Mouse (Mus musculus): ENCODE measurements around the gene Mogs. TPM values are rescaled to one million over a fixed set of nuclear protein-coding genes. Genes with fewer than 3 reads are reported as not detected.
A peak's percentile ranks its signal among the peaks of the same experiment; 100 is the strongest.

The Mogs gene
- total RNA-seq (2014; rRNA removed; ENCODE audit: low replicate concordance) (27.5 and 28.1 TPM in 2 replicates), polyA plus RNA-seq (2015; fragmentation: Nextera tagmentation; extraction: Ambion mirVana) (7.9 and 9.4 TPM in 2 replicates)

GRCm38 (mm10) chr6:83115011-83115671 lies at the start of gene Mogs:
Mogs (plus strand) TSS chr6:83115496.
- DNase-seq (ENCODE audit: low spot score) (peak; percentile 87), ATAC-seq (ENCODE audit: insufficient read depth, low read depth) (peak; percentile 92)
- H3K9me3 ChIP-seq (replicated peaks; ENCODE audit: control insufficient read depth, low read length) = no peaks in the 10 kb centered on the region
- H3K4me1 ChIP-seq (ENCODE audit: control insufficient read depth, insufficient read depth) = peaks cover 13% of the 10 kb centered on the region
- H3K36me3 ChIP-seq (replicated peaks; ENCODE audit: control insufficient read depth, insufficient read depth, low read length) = peaks cover 21% of the 10 kb centered on the region
- peak within 1 kb of the TSS; percentile 73 for H3K27ac ChIP-seq (ENCODE audit: low read depth)
- H3K27me3 ChIP-seq (ENCODE audit: control insufficient read depth, insufficient read depth, low read length) = no peaks in the 10 kb centered on the region
- peak within 1 kb of the TSS; percentile 64 for H3K4me3 ChIP-seq (ENCODE audit: low read depth, low read length)
- no peak for TF ChIP-seq EP300 (IDR thresholded peaks at IDR 0.05; ENCODE audit: low read depth)
- TF ChIP-seq CTCF (IDR thresholded peaks at IDR 0.05; ENCODE audit: low read depth) = peak; percentile 38; the same call in 1 of the 2 replicates
- peak within 1 kb of the TSS; percentile 61 for H3K9ac ChIP-seq (replicated peaks; ENCODE audit: low read depth, low read length)
- peak within 1 kb of the TSS; percentile 84 for H3K4me2 ChIP-seq (ENCODE audit: low read depth, low read length)
- under 1% methylated on average over 44 of the region's 58 CpGs for WGBS

GRCm38 (mm10) chr6:83065995-83066394 lies 49.3 kb upstream of the Mogs start:
- DNase-seq (ENCODE audit: low spot score) = no peak
- peaks cover 3% of the 10 kb centered on the region; the same call in 1 of the 2 replicates for H3K4me1 ChIP-seq (ENCODE audit: control insufficient read depth, insufficient read depth)
- no peak overlapping the region for H3K4me3 ChIP-seq (ENCODE audit: low read depth, low read length)
- ATAC-seq (ENCODE audit: insufficient read depth, low read depth) = no peak
- H3K27ac ChIP-seq (ENCODE audit: low read depth) = no peak overlapping the region
- H3K9ac ChIP-seq (replicated peaks; ENCODE audit: low read depth, low read length) = no peak overlapping the region
- no peaks in the 10 kb centered on the region for H3K36me3 ChIP-seq (replicated peaks; ENCODE audit: control insufficient read depth, insufficient read depth, low read length)
- WGBS = 40% methylated on average over 8 of the region's 8 CpGs
- TF ChIP-seq CTCF (IDR thresholded peaks at IDR 0.05; ENCODE audit: low read depth) (no peak), EP300 (IDR thresholded peaks at IDR 0.05; ENCODE audit: low read depth) (no peak)
- no peak overlapping the region for H3K4me2 ChIP-seq (ENCODE audit: low read depth, low read length)
- peaks cover 97% of the 10 kb centered on the region for H3K27me3 ChIP-seq (ENCODE audit: control insufficient read depth, insufficient read depth, low read length)
- no peaks in the 10 kb centered on the region for H3K9me3 ChIP-seq (replicated peaks; ENCODE audit: control insufficient read depth, low read length)

DNA sequence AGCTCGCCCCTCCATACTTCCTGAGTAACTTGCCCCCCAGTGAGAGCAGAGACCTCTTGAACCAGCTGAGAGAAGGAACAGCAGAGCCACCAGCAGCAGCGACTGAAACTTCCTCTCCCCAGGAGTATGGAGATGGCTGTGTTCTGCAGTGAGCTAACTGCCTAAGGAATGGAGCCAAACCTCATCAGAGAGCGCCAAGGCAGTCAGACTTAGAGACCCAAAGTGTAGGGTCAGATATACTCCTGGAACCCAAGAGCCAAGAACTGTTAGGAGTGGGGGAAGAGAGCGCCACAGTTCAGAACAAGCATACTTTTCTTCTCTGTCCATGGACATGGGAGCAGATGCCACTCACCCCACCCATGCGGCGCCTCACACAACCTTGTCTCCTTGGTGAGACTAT lies 48.9 kb upstream of the Mogs start:
- no peaks in the 10 kb centered on the region for H3K9me3 ChIP-seq (replicated peaks; ENCODE audit: control insufficient read depth, low read length)
- H3K4me3 ChIP-seq (ENCODE audit: low read depth, low read length) = no peak overlapping the region
- no peak for DNase-seq (ENCODE audit: low spot score)
- no peak overlapping the region for H3K9ac ChIP-seq (replicated peaks; ENCODE audit: low read depth, low read length)
- H3K4me1 ChIP-seq (ENCODE audit: control insufficient read depth, insufficient read depth) = peaks cover 3% of the 10 kb centered on the region; the same call in 1 of the 2 replicates
- H3K27me3 ChIP-seq (ENCODE audit: control insufficient read depth, insufficient read depth, low read length) = peaks cover 98% of the 10 kb centered on the region
- TF ChIP-seq CTCF (IDR thresholded peaks at IDR 0.05; ENCODE audit: low read depth) (no peak), EP300 (IDR thresholded peaks at IDR 0.05; ENCODE audit: low read depth) (no peak)
- no peak for ATAC-seq (ENCODE audit: insufficient read depth, low read depth)
- H3K4me2 ChIP-seq (ENCODE audit: low read depth, low read length) = no peak overlapping the region
- H3K36me3 ChIP-seq (replicated peaks; ENCODE audit: control insufficient read depth, insufficient read depth, low read length) = no peaks in the 10 kb centered on the region
- no peak overlapping the region for H3K27ac ChIP-seq (ENCODE audit: low read depth)
- 29% methylated on average over 6 of the region's 6 CpGs for WGBS

DNA sequence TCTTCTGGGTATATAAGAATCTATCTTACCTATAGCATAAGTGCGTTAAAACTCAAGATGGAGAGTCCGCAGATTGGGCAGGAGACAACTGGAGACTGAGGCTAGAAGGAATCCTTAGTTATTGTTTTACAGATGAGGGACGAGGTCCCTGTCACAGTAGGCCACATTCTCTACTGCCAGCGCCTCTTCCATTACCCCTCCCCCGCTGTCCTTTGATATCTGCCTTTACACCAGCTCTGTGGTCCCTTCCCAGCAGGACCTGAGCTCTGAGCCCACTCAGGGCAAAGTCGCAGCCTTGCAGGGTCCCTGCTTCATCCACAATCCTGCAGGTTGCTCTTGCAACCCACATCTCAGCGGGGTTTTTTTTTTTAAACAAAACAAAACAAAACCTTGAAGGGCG lies 47.1 kb upstream of the Mogs start:
- Histone ChIP-seq H3K4me1 (ENCODE audit: control insufficient read depth, insufficient read depth) (peaks cover 3% of the 10 kb centered on the region; the same call in 1 of the 2 replicates), H3K9me3 (replicated peaks; ENCODE audit: control insufficient read depth, low read length) (no peaks in the 10 kb centered on the region), H3K4me2 (ENCODE audit: low read depth, low read length) (peak overlapping the region; percentile 41; the same call in 1 of the 2 replicates), H3K9ac (replicated peaks; ENCODE audit: low read depth, low read length) (no peak overlapping the region), H3K36me3 (replicated peaks; ENCODE audit: control insufficient read depth, insufficient read depth, low read length) (no peaks in the 10 kb centered on the region), H3K27ac (ENCODE audit: low read depth) (no peak overlapping the region), H3K4me3 (ENCODE audit: low read depth, low read length) (peak overlapping the region; percentile 35), H3K27me3 (ENCODE audit: control insufficient read depth, insufficient read depth, low read length) (peaks cover 98% of the 10 kb centered on the region)
- DNase-seq (ENCODE audit: low spot score) = no peak
- TF ChIP-seq CTCF (IDR thresholded peaks at IDR 0.05; ENCODE audit: low read depth) = no peak
- TF ChIP-seq EP300 (IDR thresholded peaks at IDR 0.05; ENCODE audit: low read depth) = no peak
- WGBS = 12% methylated on average over 8 of the region's 8 CpGs
- no peak for ATAC-seq (ENCODE audit: insufficient read depth, low read depth)

DNA sequence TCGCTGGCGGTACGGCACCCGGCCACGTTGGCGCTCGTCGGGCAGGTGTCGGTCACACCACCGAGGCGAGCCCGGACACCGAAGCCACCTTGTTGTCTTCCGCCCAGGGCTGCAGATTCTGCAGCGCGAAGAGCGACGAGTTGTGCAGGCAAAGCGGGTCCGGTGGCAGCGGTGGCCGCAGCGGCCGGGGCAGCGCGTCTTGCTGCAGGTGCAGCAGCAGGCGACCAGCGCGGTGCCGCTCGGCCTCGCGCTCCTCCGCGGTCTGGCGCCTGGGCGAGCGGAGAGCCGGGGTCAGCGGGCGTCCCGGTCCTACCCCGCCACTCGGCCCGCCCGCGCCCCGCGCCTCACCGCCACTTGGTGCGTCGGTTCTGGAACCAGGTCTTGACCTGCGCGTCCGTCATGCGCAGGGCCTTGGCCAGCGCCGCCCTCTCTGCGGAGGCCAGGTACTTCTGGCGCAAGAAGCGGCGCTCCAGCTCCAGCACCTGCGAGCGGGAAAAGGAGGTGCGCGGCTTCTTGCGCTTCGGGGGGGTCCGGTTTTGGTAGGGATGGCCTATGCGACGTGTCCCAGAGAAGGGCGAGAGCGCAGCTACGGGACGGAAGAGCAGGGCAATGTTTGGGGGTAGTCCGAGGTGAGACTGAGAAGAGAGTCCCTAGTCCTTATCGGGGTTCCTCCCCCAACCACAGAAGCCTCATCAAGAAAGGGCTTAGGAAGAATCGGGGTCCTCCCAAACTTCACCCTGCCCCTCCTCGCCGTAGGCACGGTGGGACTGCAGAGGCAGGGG lies 46.4 kb upstream of the Mogs start:
- no peak overlapping the region for H3K9ac ChIP-seq (replicated peaks; ENCODE audit: low read depth, low read length)

More for the DNA sequence above, 46.4 kb upstream of the Mogs start:
- H3K4me3 ChIP-seq (ENCODE audit: low read depth, low read length) = peak overlapping the region; percentile 35
- ATAC-seq (ENCODE audit: insufficient read depth, low read depth) (no peak), DNase-seq (ENCODE audit: low spot score) (no peak)
- no peaks in the 10 kb centered on the region for H3K9me3 ChIP-seq (replicated peaks; ENCODE audit: control insufficient read depth, low read length)
- H3K27me3 ChIP-seq (ENCODE audit: control insufficient read depth, insufficient read depth, low read length) = peaks cover 97% of the 10 kb centered on the region
- H3K27ac ChIP-seq (ENCODE audit: low read depth) = no peak overlapping the region
- H3K36me3 ChIP-seq (replicated peaks; ENCODE audit: control insufficient read depth, insufficient read depth, low read length) = no peaks in the 10 kb centered on the region
- H3K4me1 ChIP-seq (ENCODE audit: control insufficient read depth, insufficient read depth) = peaks cover 3% of the 10 kb centered on the region; the same call in 1 of the 2 replicates
- WGBS = 2% methylated on average over 56 of the region's 81 CpGs
- peak overlapping the region; percentile 41 for H3K4me2 ChIP-seq (ENCODE audit: low read depth, low read length)
- no peak for TF ChIP-seq EP300 (IDR thresholded peaks at IDR 0.05; ENCODE audit: low read depth)
- no peak for TF ChIP-seq CTCF (IDR thresholded peaks at IDR 0.05; ENCODE audit: low read depth)

Measured in heart, postnatal 0 days (tissue).